Mouse (Mus musculus): ENCODE results near the gene Orai3. TPM values are rescaled to one million over a fixed set of nuclear protein-coding genes. Genes with fewer than 3 reads are reported as not detected.
A peak's percentile ranks its signal among the peaks of the same experiment; 100 is the strongest.

Gene Orai3
- polyA plus RNA-seq, 1 experiment from 2014 or later: 19.2 TPM

GRCm38 (mm10) chr7:127744366-127745045 lies 25.1 kb upstream of the Orai3 start, which contains the start of gene Fbxl19:
Gene Fbxl19 (plus strand): TSS chr7:127744543.
- Histone ChIP-seq H3K9ac (replicated peaks) (peak within 1 kb of the TSS; percentile 62), H3K4me3 (ENCODE audit: low read depth, low read length) (peak within 1 kb of the TSS; percentile 65), H3K27ac (ENCODE audit: low read depth) (peak within 1 kb of the TSS; percentile 78; the same call in 1 of the 2 replicates), H3K9me3 (ENCODE audit: low read length) (no peaks in the 10 kb centered on the region), H3K27me3 (ENCODE audit: insufficient read depth, low read length) (no peaks in the 10 kb centered on the region), H3K4me1 (ENCODE audit: insufficient read depth) (peaks cover 19% of the 10 kb centered on the region), H3K36me3 (replicated peaks; ENCODE audit: insufficient read depth, low read length) (peaks cover 2% of the 10 kb centered on the region), H3K4me2 (ENCODE audit: low read depth, low read length) (peak within 1 kb of the TSS; percentile 99)
- TF ChIP-seq CTCF (IDR thresholded peaks at IDR 0.05; ENCODE audit: low read depth) (peak; percentile 75), EP300 (IDR thresholded peaks at IDR 0.05; ENCODE audit: low read depth) (no peak)
- peak; percentile 77 for DNase-seq
- under 1% methylated on average over 26 of the region's 26 CpGs for WGBS (ENCODE audit: insufficient replicate concordance)
- no peak for ATAC-seq

DNA sequence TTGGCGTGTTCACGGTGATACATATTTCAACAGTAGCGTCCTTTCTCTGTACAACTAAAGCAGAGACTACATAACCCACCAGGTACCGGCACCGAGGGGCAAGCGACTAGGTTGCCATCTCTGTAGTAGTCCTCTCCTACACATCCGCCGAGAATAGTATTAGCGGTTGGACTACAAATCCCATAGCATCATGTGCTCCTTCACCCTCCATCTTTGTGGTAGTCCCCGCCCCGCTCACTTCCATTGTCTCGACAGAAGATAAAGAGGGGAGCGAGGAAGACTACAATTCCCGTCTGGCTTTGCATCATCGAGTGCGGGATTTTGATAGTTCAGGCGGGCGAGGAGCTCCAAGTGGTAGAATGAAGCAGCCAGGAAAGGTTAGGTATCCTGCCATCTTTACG lies 24.4 kb upstream of the Orai3 start:
- H3K36me3 ChIP-seq (replicated peaks; ENCODE audit: insufficient read depth, low read length): peaks cover 7% of the 10 kb centered on the region
- H3K4me3 ChIP-seq (ENCODE audit: low read depth, low read length): peak overlapping the region; percentile 65
- peak overlapping the region; percentile 99 for H3K4me2 ChIP-seq (ENCODE audit: low read depth, low read length)
- DNase-seq (peak; percentile 89), ATAC-seq (peak; percentile 87)
- H3K4me1 ChIP-seq (ENCODE audit: insufficient read depth): peaks cover 19% of the 10 kb centered on the region
- no peaks in the 10 kb centered on the region for H3K27me3 ChIP-seq (ENCODE audit: insufficient read depth, low read length)
- H3K9me3 ChIP-seq (ENCODE audit: low read length): no peaks in the 10 kb centered on the region
- peak overlapping the region; percentile 78 for H3K27ac ChIP-seq (ENCODE audit: low read depth)
- WGBS (ENCODE audit: insufficient replicate concordance): under 1% methylated on average over 19 of the region's 19 CpGs
- H3K9ac ChIP-seq (replicated peaks): peak overlapping the region; percentile 62
- TF ChIP-seq EP300 (IDR thresholded peaks at IDR 0.05; ENCODE audit: low read depth): no peak; the same call in none of the 2 replicates
- no peak for TF ChIP-seq CTCF (IDR thresholded peaks at IDR 0.05; ENCODE audit: low read depth)

DNA sequence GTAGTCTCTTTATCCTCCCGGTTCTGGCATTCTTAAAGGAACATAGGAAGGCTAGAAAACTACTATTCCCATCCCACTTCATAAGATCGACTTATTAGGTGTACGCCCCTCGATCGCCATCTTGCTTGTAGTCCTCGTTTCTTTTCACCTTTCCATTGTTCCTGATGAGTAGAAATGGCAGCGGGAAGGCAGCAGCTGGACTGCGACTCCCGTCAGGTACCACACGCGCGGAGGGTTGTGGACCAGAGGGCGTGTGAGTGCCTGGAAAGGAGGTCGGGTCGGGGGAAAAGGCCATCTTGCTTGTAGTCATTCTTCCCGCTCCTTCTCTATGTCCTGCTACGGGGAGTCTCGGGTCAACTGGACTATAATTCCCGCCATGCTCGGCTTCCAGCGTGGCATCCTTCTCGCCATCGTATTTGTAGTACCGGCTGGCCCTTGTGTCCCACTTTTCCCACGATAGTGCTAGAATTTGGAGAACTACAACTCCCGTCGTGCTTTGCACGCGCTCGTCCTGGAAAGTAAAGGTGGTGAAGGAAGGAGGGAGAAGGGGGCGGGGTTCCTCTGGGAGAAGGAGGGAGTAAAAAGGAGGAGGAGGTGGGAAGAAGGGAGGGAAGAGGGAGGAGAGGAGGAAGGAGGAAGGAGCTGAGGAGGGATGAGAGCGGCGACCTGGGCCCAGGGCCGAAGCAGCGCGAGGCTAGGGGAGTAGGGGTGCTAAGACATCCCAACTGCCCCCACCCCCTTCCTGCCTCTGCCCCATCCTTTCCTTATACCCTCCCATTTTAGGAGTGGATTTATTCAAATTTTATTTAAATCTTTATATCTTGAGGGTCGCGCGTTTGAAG lies 23.7 kb upstream of the Orai3 start:
- Histone ChIP-seq H3K36me3 (replicated peaks; ENCODE audit: insufficient read depth, low read length) (peaks cover 9% of the 10 kb centered on the region), H3K9ac (replicated peaks) (peak overlapping the region; percentile 62), H3K9me3 (ENCODE audit: low read length) (no peaks in the 10 kb centered on the region), H3K4me1 (ENCODE audit: insufficient read depth) (peaks cover 19% of the 10 kb centered on the region), H3K4me2 (ENCODE audit: low read depth, low read length) (peak overlapping the region; percentile 99), H3K4me3 (ENCODE audit: low read depth, low read length) (peak overlapping the region; percentile 65), H3K27ac (ENCODE audit: low read depth) (peak overlapping the region; percentile 78), H3K27me3 (ENCODE audit: insufficient read depth, low read length) (no peaks in the 10 kb centered on the region)
- peak; percentile 90 for ATAC-seq
- under 1% methylated on average over 37 of the region's 39 CpGs for whole genome bisulfite sequencing (ENCODE audit: insufficient replicate concordance)
- DNase-seq: peak; percentile 88
- TF ChIP-seq EP300 (IDR thresholded peaks at IDR 0.05; ENCODE audit: low read depth) (no peak; the same call in 1 of the 2 replicates), CTCF (IDR thresholded peaks at IDR 0.05; ENCODE audit: low read depth) (no peak)

- Histone ChIP-seq H3K9me3 (ENCODE audit: low read length) (no peaks in the 10 kb centered on the region), H3K4me2 (ENCODE audit: low read depth, low read length) (peak overlapping the region; percentile 99), H3K36me3 (replicated peaks; ENCODE audit: insufficient read depth, low read length) (peaks cover 14% of the 10 kb centered on the region), H3K27ac (ENCODE audit: low read depth) (no peak overlapping the region), H3K4me1 (ENCODE audit: insufficient read depth) (peaks cover 19% of the 10 kb centered on the region), H3K27me3 (ENCODE audit: insufficient read depth, low read length) (no peaks in the 10 kb centered on the region), H3K4me3 (ENCODE audit: low read depth, low read length) (peak overlapping the region; percentile 65), H3K9ac (replicated peaks) (peak overlapping the region; percentile 62)
- WGBS (ENCODE audit: insufficient replicate concordance): 4% methylated on average over 27 of the region's 62 CpGs
- ATAC-seq (no peak), DNase-seq (peak; percentile 31)
- TF ChIP-seq EP300 (IDR thresholded peaks at IDR 0.05; ENCODE audit: low read depth) (no peak), CTCF (IDR thresholded peaks at IDR 0.05; ENCODE audit: low read depth) (no peak)
Observed at GRCm38 (mm10) chr7:127746494-127747491, 22.8 kb upstream of the Orai3 start.

DNA sequence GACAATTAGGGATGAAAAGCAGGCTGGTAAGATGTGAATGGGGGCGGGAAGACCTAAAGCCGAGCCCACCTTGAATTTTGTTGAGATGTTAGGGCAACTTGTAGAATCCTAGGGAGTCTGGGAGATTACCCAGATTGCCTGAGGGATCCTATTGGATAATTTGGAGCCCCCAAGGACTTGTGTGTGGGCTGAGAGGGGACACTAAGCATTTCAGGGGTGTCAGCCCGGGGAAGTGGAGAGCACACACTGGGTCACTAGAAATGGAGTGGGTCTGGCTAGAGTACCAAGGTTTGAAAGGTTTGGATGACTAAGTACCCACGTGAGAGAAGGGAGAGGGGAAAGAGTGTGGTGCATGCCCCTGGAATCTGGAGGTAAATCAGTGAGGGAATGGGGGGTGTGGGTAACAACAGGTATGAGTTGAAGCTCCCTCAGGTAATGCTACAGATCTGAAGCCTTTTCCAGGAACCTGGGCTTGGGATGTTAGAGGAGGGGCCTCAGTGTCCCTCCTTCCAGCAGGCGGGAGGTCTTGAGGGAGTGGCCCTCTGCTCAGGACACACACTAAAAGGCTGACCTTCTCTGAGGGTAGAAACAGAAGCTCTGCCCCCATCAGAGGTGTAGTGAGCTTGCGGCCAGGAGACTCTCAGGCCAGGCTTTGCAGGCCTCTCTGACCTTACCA lies 21.9 kb upstream of the Orai3 start:
- WGBS (ENCODE audit: insufficient replicate concordance): 74% methylated on average over 6 of the region's 6 CpGs
- ATAC-seq: no peak
- no peak for TF ChIP-seq EP300 (IDR thresholded peaks at IDR 0.05; ENCODE audit: low read depth)

More for the DNA sequence above, 21.9 kb upstream of the Orai3 start:
- H3K9me3 ChIP-seq (ENCODE audit: low read length): no peaks in the 10 kb centered on the region
- no peaks in the 10 kb centered on the region for H3K27me3 ChIP-seq (ENCODE audit: insufficient read depth, low read length)
- H3K4me2 ChIP-seq (ENCODE audit: low read depth, low read length): no peak overlapping the region; the same call in 1 of the 2 replicates
- no peak overlapping the region for H3K9ac ChIP-seq (replicated peaks)
- H3K4me3 ChIP-seq (ENCODE audit: low read depth, low read length): no peak overlapping the region
- peaks cover 19% of the 10 kb centered on the region for H3K4me1 ChIP-seq (ENCODE audit: insufficient read depth)
- H3K36me3 ChIP-seq (replicated peaks; ENCODE audit: insufficient read depth, low read length): peaks cover 14% of the 10 kb centered on the region
- no peak overlapping the region for H3K27ac ChIP-seq (ENCODE audit: low read depth)
- no peak for DNase-seq

Data from liver, postnatal 0 days (tissue).